Mouse (Mus musculus) stomach, embryonic 16.5 days (tissue): ENCODE results near the gene Sync. TPM values are rescaled to one million over a fixed set of nuclear protein-coding genes. Genes with fewer than 3 reads are reported as not detected.

Experiments
- ATAC-seq: fragments of 200-750 bp; cut with Nextera tagmentation; 2 replicates; pipeline ENCODE4 v1.8.0; 2017; ENCODE audit warnings: moderate number of reproducible peaks, moderate TSS enrichment; ENCODE audit not compliant: insufficient read depth, low FRiP score
- H3K27ac ChIP-seq: fragments of 300-500 bp; sonication (generic); 2 replicates; pipeline ENCODE4 v1.5.1; 2014; ENCODE audit warnings: low read length
- H3K27me3 ChIP-seq: fragments of 300-500 bp; sonication (generic); 2 replicates; pipeline ENCODE4 v1.6.1; 2014; ENCODE audit warnings: low read length, control low read depth, mixed read lengths; ENCODE audit not compliant: control insufficient read depth, insufficient read depth
- H3K36me3 ChIP-seq: fragments of 300-500 bp; sonication (generic); 2 replicates; pipeline ENCODE4 v1.6.1; 2014; ENCODE audit warnings: low read length; ENCODE audit not compliant: control insufficient read depth, insufficient read depth
- H3K4me1 ChIP-seq: fragments of 300-500 bp; sonication (generic); 2 replicates; pipeline ENCODE4 v1.6.1; 2014; ENCODE audit warnings: low read length, control low read depth, mixed read lengths; ENCODE audit not compliant: control insufficient read depth, insufficient read depth
- H3K4me2 ChIP-seq: fragments of 300-500 bp; sonication (generic); 2 replicates; pipeline ENCODE4 v1.6.1; 2014; ENCODE audit warnings: low read depth, low read length, mixed read lengths
- H3K4me3 ChIP-seq: fragments of 300-500 bp; sonication (generic); replicated peaks from 2 replicates; pipeline ENCODE4 v1.5.1; 2014; ENCODE audit warnings: mild to moderate bottlenecking, low read length
- H3K9ac ChIP-seq: fragments of 300-500 bp; sonication (generic); 2 replicates; pipeline ENCODE4 v1.6.1; 2014; ENCODE audit warnings: low read length
- H3K9me3 ChIP-seq: fragments of 300-500 bp; sonication (generic); replicated peaks from 2 replicates; pipeline ENCODE4 v1.6.1; 2016; ENCODE audit warnings: low read length, control low read depth; ENCODE audit not compliant: control insufficient read depth
- WGBS: fragments of 180-500 bp; shearing (Covaris S2); extraction: QIAGEN DNeasy Blood & Tissue Kit; methylation state at CpG from one replicate; pipeline ENCODE4 v1.1.7; 2014; 5-methylcytosine and 5-hydroxymethylcytosine counted together
- microRNA-seq: library from miRNA; unstranded; fragments of <30 nt; microRNA quantifications from one replicate; pipeline ENCODE4, GENCODE M21; 2016
- polyA plus RNA-seq: library from polyadenylated mRNA; unstranded; fragments of >200 nt; fragmentation: Nextera tagmentation; extraction: Ambion mirVana; gene quantifications from 2 replicates; pipeline ENCODE4 v1.2.1, GENCODE M21; 2015

The Sync gene
- polyA plus RNA-seq, 1 experiment from 2014 or later = 3.9 TPM

DNA sequence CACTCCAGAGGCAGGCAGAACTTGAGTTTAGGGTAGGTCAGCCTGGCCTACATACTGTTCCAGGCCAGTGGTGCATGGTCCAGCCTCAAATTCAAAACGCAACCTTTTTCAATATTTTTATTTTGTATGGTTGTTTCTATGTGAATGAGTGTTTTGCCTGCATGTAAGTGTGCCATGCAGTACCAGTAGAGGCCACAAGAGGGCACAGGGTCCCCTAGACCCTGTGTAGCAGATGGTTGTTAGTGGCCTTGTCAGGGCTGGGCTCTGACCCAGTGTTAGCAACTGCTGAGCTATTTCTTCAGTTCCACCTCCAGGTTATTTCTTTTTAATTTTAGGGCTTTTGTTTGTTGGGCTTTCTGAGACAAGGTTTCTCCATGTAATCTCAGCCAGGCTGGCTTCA, 63.2 kb downstream of the Sync start:
- Histone ChIP-seq H3K27me3 (no peaks in the 10 kb centered on the region), H3K4me1 (no peaks in the 10 kb centered on the region), H3K9ac (no peak overlapping the region), H3K36me3 (no peaks in the 10 kb centered on the region), H3K4me2 (no peak overlapping the region), H3K27ac (no peak overlapping the region), H3K9me3 (no peaks in the 10 kb centered on the region), H3K4me3 (no peak overlapping the region)
- 13% methylated on average over 1 of the region's 1 CpGs for WGBS
- ATAC-seq = peak; percentile 77; the same call in 1 of the 2 replicates

DNA sequence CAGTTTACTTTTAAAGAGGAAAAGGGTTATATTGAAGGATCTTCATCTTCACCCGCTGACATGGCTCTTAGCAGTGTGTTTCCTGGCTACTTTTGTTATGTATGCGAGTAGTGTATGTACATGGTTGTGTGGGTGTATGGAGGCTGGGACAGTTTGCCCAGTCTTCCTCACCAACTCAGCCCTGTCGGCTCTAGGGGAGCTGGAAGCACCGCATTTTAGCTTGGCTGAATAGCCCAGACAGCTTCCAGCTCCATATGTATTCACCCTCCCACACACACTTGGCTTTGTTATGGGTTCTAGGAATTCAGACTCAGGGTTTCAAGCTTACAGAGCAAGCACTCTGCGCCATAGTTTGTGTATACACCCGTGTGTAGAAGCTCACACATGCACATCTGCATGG, 63.7 kb downstream of the Sync start:
- Histone ChIP-seq H3K36me3 (no peaks in the 10 kb centered on the region), H3K9ac (no peak overlapping the region), H3K4me3 (no peak overlapping the region), H3K27ac (no peak overlapping the region), H3K4me1 (no peaks in the 10 kb centered on the region), H3K4me2 (no peak overlapping the region), H3K9me3 (no peaks in the 10 kb centered on the region), H3K27me3 (no peaks in the 10 kb centered on the region)
- no peak for ATAC-seq
- 71% methylated on average over 6 of the region's 6 CpGs for WGBS

DNA sequence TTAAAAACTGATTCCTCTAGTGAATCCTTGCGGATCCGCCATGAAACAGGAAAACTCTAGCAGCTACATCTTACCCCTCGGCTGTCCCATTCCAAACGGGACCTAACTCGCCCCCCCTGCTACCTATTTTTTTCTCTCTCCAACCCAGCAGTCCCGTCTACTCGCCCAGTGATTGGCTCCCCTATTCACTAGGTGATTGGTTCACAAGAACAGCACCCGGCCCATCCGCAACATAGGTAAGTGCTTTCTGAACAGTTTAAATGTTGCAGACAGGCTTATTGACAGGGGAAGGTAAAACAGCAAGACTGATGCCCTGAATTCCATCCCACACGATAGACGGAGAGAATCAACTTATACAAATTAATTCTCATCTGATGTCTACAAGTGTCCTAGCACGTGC, 65.8 kb downstream of the Sync start:
- H3K27ac ChIP-seq = no peak overlapping the region
- no peaks in the 10 kb centered on the region for H3K9me3 ChIP-seq
- H3K9ac ChIP-seq = no peak overlapping the region
- WGBS = 87% methylated on average over 12 of the region's 12 CpGs
- no peak for ATAC-seq
- no peak overlapping the region for H3K4me3 ChIP-seq
- H3K4me1 ChIP-seq = no peaks in the 10 kb centered on the region
- H3K27me3 ChIP-seq = no peaks in the 10 kb centered on the region
- no peak overlapping the region for H3K4me2 ChIP-seq
- no peaks in the 10 kb centered on the region; the same call in 1 of the 2 replicates for H3K36me3 ChIP-seq

GRCm38 (mm10) chr4:129354236-129354635, 66.8 kb downstream of the Sync start:
- ATAC-seq = no peak
- Histone ChIP-seq H3K27me3 (no peaks in the 10 kb centered on the region), H3K4me2 (no peak overlapping the region), H3K4me1 (no peaks in the 10 kb centered on the region), H3K9me3 (no peaks in the 10 kb centered on the region), H3K4me3 (no peak overlapping the region), H3K36me3 (no peaks in the 10 kb centered on the region; the same call in 1 of the 2 replicates), H3K27ac (no peak overlapping the region), H3K9ac (no peak overlapping the region)
- 76% methylated on average over 15 of the region's 15 CpGs for WGBS

DNA sequence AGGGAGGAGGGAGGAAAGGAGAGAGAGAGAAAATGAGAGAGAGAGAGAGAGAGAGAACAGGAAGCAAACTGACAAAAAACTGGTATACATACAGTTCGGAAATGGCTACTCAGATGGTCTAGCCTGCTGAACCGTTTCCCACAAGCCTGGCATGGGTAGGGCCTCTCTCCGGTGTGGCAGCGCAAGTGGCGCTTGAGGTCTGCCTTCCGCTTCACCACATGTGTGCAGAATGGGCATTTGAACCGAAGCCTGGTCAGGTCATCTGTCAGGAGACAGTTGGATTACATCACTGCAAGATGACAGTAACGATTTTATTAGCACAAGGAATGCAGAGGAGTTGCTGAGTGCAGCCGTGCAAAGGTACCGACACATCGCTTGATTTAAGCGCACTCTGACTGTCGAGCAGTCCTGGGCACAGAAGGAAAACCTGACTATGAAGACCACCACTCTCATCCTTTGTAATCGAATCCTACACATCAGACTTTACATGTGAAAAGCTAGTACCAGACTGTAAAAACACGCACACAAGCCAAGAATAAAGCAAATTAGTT, 70.3 kb downstream of the Sync start:
- H3K27me3 ChIP-seq = no peaks in the 10 kb centered on the region
- H3K4me2 ChIP-seq = no peak overlapping the region
- no peak overlapping the region for H3K27ac ChIP-seq
- no peak for ATAC-seq
- H3K36me3 ChIP-seq = peaks cover 3% of the 10 kb centered on the region; the same call in 1 of the 2 replicates
- WGBS = 75% methylated on average over 15 of the region's 15 CpGs
- no peak overlapping the region for H3K9ac ChIP-seq
- H3K9me3 ChIP-seq = no peaks in the 10 kb centered on the region
- H3K4me3 ChIP-seq = no peak overlapping the region
- H3K4me1 ChIP-seq = no peaks in the 10 kb centered on the region

Small RNAs within 50 kb of the gene (microRNA-seq; reads per million reads assigned to microRNA genes)
- not detected for gene Gm22994

Other genes with a start within 250 kb of the Sync start
- 7.1 and 7.2 TPM in 2 replicates for gene Rnf19b, start 229.3 kb upstream of the Sync start, polyA plus RNA-seq
- gene Tmem54, start 182.1 kb upstream of the Sync start, polyA plus RNA-seq = 44.2 and 53.2 TPM in 2 replicates
- gene Hpca, start 165.6 kb upstream of the Sync start, polyA plus RNA-seq = 1.8 and 2.0 TPM in 2 replicates
- gene Fndc5, start 150.6 kb upstream of the Sync start, polyA plus RNA-seq = 1.3 and 2.6 TPM in 2 replicates
- gene S100pbp, start 97.9 kb upstream of the Sync start, polyA plus RNA-seq = 13.0 and 13.1 TPM in 2 replicates
- 72.9 and 80.0 TPM in 2 replicates for gene Yars, start 97.9 kb upstream of the Sync start, polyA plus RNA-seq
- 8.2 and 8.5 TPM in 2 replicates for gene C77080, start 26.2 kb upstream of the Sync start, polyA plus RNA-seq
- 287 and 291 TPM in 2 replicates for gene Rbbp4, start 47.8 kb downstream of the Sync start, polyA plus RNA-seq
- 44.4 and 46.6 TPM in 2 replicates for gene Zbtb8os, start 48.1 kb downstream of the Sync start, polyA plus RNA-seq
- 17.4 and 19.2 TPM in 2 replicates for gene Zbtb8a, start 90.5 kb downstream of the Sync start, polyA plus RNA-seq
- gene Zbtb8b, start 153.2 kb downstream of the Sync start, polyA plus RNA-seq = 1.4 and 1.6 TPM in 2 replicates
- gene Bsdc1, start 174.0 kb downstream of the Sync start, polyA plus RNA-seq = 28.0 and 30.5 TPM in 2 replicates
- gene Tssk3, start 203.4 kb downstream of the Sync start, polyA plus RNA-seq = not detected in 2 replicates
- gene Fam229a, start 203.6 kb downstream of the Sync start, polyA plus RNA-seq = not detected in 2 replicates
- 259 and 296 TPM in 2 replicates for gene Marcksl1, start 226.0 kb downstream of the Sync start, polyA plus RNA-seq